Mouse (Mus musculus): ENCODE data around the gene Pim1. TPM values are rescaled to one million over a fixed set of nuclear protein-coding genes. Genes with fewer than 3 reads are reported as not detected.
A peak's percentile ranks its signal among the peaks of the same experiment; 100 is the strongest.

Pim1 gene
- polyA plus RNA-seq, 1 experiment = 160 TPM

DNA sequence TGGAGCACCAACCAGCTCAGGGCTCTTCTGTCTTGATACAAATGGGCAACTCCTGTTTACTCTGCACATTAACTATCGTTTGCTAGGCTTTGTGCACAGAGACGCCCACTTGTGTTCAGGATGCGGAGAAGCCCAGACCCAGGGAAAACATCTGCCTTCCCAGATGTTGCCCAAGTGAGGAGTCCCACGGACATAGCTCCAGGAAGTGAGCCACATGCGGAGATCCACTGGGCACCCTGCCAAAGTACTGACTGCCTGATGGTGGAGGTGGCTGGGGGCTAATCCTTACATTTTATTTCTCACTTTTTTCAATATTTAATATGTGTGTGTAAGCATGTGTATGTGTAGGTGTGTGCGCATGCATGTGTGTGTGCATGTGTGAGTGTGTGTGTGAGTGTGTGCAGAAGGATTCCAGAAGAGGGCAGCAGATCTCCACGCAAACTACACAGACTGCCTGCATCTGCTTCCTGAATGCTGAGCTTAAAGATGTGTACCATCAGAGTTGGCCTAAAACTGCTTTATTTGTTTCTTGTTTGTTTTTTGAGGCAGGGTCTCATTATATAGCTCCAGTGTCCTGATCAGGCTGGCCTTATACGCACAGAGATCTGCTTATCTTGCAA lies 38.1 kb downstream of the Pim1 start:
- H3K4me3 ChIP-seq (ENCODE audit: low read depth, low read length) = no peak overlapping the region
- 56% methylated on average over 8 of the region's 8 CpGs for WGBS
- no peak for TF ChIP-seq POLR2A (IDR thresholded peaks at IDR 0.05; ENCODE audit: low read depth, low read length)
- peak; percentile 51; the same call in 1 of the 2 replicates for TF ChIP-seq CTCF (IDR thresholded peaks at IDR 0.05; ENCODE audit: extremely low read depth, insufficient read length, insufficient replicate concordance, low read depth, low read length)
- H3K27me3 ChIP-seq (ENCODE audit: control insufficient read depth, insufficient read depth, low read length) = no peaks in the 10 kb centered on the region
- no peak overlapping the region for H3K27ac ChIP-seq (ENCODE audit: insufficient read depth, low read depth, low read length)
- H3K4me1 ChIP-seq (ENCODE audit: control insufficient read depth, insufficient read depth, insufficient read length, low read length) = no peaks in the 10 kb centered on the region
- H3K36me3 ChIP-seq (ENCODE audit: control insufficient read depth, insufficient read depth, low read length) = no peaks in the 10 kb centered on the region

GRCm38 (mm10) chr17:29530508-29530907 lies 40.0 kb downstream of the Pim1 start:
- Histone ChIP-seq H3K4me1 (ENCODE audit: control insufficient read depth, insufficient read depth, insufficient read length, low read length) (no peaks in the 10 kb centered on the region), H3K27me3 (ENCODE audit: control insufficient read depth, insufficient read depth, low read length) (no peaks in the 10 kb centered on the region), H3K27ac (ENCODE audit: insufficient read depth, low read depth, low read length) (no peak overlapping the region), H3K4me3 (ENCODE audit: low read depth, low read length) (no peak overlapping the region), H3K36me3 (ENCODE audit: control insufficient read depth, insufficient read depth, low read length) (no peaks in the 10 kb centered on the region)
- 77% methylated on average over 6 of the region's 6 CpGs for WGBS
- TF ChIP-seq CTCF (IDR thresholded peaks at IDR 0.05; ENCODE audit: extremely low read depth, insufficient read length, insufficient replicate concordance, low read depth, low read length) = no peak
- no peak for TF ChIP-seq POLR2A (IDR thresholded peaks at IDR 0.05; ENCODE audit: low read depth, low read length)

DNA sequence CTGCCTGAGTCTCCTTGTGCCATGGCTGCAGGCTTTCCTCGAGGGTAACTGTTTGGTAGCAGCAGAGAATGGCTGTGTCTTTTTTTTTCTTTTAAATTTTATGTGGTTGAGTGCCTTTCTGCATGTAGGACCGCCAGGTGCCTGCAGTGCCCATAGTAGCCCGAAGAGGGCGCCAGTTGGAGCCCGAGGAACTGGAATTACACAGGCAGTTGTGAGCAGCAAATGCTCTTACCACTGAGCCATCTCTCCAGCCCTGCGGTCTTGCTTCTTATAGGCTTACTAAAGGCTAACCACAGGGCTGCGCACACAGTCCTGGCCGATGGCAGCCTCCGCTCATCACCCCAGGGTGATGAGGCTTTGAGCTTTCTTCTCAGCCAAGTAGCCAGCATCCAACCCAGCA lies 40.7 kb downstream of the Pim1 start:
- Histone ChIP-seq H3K4me1 (ENCODE audit: control insufficient read depth, insufficient read depth, insufficient read length, low read length) (no peaks in the 10 kb centered on the region), H3K27me3 (ENCODE audit: control insufficient read depth, insufficient read depth, low read length) (no peaks in the 10 kb centered on the region), H3K4me3 (ENCODE audit: low read depth, low read length) (no peak overlapping the region), H3K27ac (ENCODE audit: insufficient read depth, low read depth, low read length) (no peak overlapping the region), H3K36me3 (ENCODE audit: control insufficient read depth, insufficient read depth, low read length) (no peaks in the 10 kb centered on the region)
- WGBS = 69% methylated on average over 9 of the region's 9 CpGs
- TF ChIP-seq CTCF (IDR thresholded peaks at IDR 0.05; ENCODE audit: extremely low read depth, insufficient read length, insufficient replicate concordance, low read depth, low read length) (peak; percentile 20; the same call in 1 of the 2 replicates), POLR2A (IDR thresholded peaks at IDR 0.05; ENCODE audit: low read depth, low read length) (no peak)

DNA sequence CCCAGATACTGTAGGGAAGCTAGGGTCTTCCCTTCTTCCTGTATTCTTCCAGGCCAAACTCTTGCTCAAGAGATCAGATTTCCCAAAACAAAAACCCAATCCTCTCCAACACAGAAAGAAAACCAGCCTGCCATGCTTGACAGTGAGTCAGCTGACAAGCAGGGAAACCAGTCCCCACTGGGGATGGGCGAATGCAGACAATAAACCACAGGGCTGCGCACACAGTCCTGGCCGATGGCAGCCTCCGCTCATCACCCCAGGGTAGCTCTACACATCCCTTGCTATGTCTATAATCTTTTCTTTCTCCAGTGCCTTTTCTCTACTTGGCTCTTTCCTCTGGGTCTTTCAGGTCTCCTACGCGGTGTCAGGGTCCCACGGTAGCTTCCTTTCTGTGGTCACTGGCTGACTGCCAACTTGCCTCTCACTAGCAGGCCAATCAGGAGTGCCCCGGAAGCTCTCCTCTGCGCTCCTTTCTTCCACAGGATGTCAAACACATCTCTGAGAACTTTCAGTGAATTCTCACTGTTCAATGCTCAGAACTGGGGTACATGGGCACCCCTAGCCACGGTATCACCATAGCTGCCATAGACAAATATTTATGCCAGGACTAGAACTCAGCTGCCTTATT lies 41.3 kb downstream of the Pim1 start:
- 68% methylated on average over 10 of the region's 10 CpGs for WGBS
- Histone ChIP-seq H3K36me3 (ENCODE audit: control insufficient read depth, insufficient read depth, low read length) (no peaks in the 10 kb centered on the region), H3K27ac (ENCODE audit: insufficient read depth, low read depth, low read length) (no peak overlapping the region), H3K4me1 (ENCODE audit: control insufficient read depth, insufficient read depth, insufficient read length, low read length) (no peaks in the 10 kb centered on the region), H3K4me3 (ENCODE audit: low read depth, low read length) (no peak overlapping the region), H3K27me3 (ENCODE audit: control insufficient read depth, insufficient read depth, low read length) (no peaks in the 10 kb centered on the region)
- TF ChIP-seq CTCF (IDR thresholded peaks at IDR 0.05; ENCODE audit: extremely low read depth, insufficient read length, insufficient replicate concordance, low read depth, low read length) = no peak
- no peak for TF ChIP-seq POLR2A (IDR thresholded peaks at IDR 0.05; ENCODE audit: low read depth, low read length)

DNA sequence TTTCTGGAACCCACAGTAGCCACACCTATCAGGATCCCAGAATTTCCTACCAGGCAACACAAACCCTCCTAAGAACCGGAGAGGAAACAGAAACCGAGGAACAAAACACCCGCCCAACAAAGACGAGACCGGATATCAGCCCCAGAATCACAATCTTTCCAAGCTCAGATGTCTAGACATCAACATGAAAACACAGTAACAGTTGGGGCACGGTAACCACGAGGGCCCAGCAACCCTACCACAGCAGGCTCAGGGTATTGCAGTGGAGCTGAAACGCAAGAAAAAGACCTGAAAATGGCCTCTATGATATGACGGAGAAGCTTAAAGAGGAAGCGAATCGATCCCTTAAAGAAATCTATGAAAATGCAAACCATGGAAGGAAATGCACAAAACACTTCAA lies 43.3 kb downstream of the Pim1 start:
- H3K27ac ChIP-seq (ENCODE audit: insufficient read depth, low read depth, low read length) = no peak overlapping the region
- TF ChIP-seq CTCF (IDR thresholded peaks at IDR 0.05; ENCODE audit: extremely low read depth, insufficient read length, insufficient replicate concordance, low read depth, low read length) = no peak
- no peak for TF ChIP-seq POLR2A (IDR thresholded peaks at IDR 0.05; ENCODE audit: low read depth, low read length)
- no peaks in the 10 kb centered on the region for H3K4me1 ChIP-seq (ENCODE audit: control insufficient read depth, insufficient read depth, insufficient read length, low read length)
- no peaks in the 10 kb centered on the region for H3K27me3 ChIP-seq (ENCODE audit: control insufficient read depth, insufficient read depth, low read length)
- WGBS = 84% methylated on average over 11 of the region's 11 CpGs
- no peaks in the 10 kb centered on the region for H3K36me3 ChIP-seq (ENCODE audit: control insufficient read depth, insufficient read depth, low read length)
- H3K4me3 ChIP-seq (ENCODE audit: low read depth, low read length) = no peak overlapping the region

GRCm38 (mm10) chr17:29540426-29540825 lies 49.9 kb downstream of the Pim1 start:
- Histone ChIP-seq H3K27ac (ENCODE audit: insufficient read depth, low read depth, low read length) (no peak overlapping the region), H3K27me3 (ENCODE audit: control insufficient read depth, insufficient read depth, low read length) (no peaks in the 10 kb centered on the region), H3K4me3 (ENCODE audit: low read depth, low read length) (no peak overlapping the region), H3K4me1 (ENCODE audit: control insufficient read depth, insufficient read depth, insufficient read length, low read length) (no peaks in the 10 kb centered on the region), H3K36me3 (ENCODE audit: control insufficient read depth, insufficient read depth, low read length) (no peaks in the 10 kb centered on the region)
- WGBS = 91% methylated on average over 8 of the region's 8 CpGs
- no peak for TF ChIP-seq POLR2A (IDR thresholded peaks at IDR 0.05; ENCODE audit: low read depth, low read length)
- no peak for TF ChIP-seq CTCF (IDR thresholded peaks at IDR 0.05; ENCODE audit: extremely low read depth, insufficient read length, insufficient replicate concordance, low read depth, low read length)

DNA sequence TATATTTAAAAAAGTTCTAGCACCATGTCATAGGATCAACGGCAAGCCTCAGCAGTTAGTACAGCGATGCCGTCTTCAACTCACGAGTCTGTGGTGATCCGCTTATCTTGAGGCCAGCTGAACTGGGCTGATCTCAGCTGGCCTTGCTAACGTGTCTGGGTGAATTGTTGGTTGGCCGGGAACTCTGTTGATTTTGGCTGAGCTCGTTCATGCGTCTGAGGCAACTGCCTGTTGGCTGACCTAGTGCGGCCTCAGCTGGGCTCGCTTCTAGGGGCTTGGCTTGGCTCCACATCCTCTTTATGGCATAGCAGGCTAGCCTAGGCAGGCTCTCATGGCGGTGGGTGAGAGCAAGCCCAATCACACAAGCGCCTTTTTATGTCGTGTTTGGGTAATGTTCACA lies 50.9 kb downstream of the Pim1 start:
- Histone ChIP-seq H3K27me3 (ENCODE audit: control insufficient read depth, insufficient read depth, low read length) (no peaks in the 10 kb centered on the region), H3K36me3 (ENCODE audit: control insufficient read depth, insufficient read depth, low read length) (no peaks in the 10 kb centered on the region), H3K27ac (ENCODE audit: insufficient read depth, low read depth, low read length) (no peak overlapping the region), H3K4me1 (ENCODE audit: control insufficient read depth, insufficient read depth, insufficient read length, low read length) (no peaks in the 10 kb centered on the region), H3K4me3 (ENCODE audit: low read depth, low read length) (no peak overlapping the region)
- WGBS = 31% methylated on average over 14 of the region's 14 CpGs
- no peak for TF ChIP-seq POLR2A (IDR thresholded peaks at IDR 0.05; ENCODE audit: low read depth, low read length)
- no peak for TF ChIP-seq CTCF (IDR thresholded peaks at IDR 0.05; ENCODE audit: extremely low read depth, insufficient read length, insufficient replicate concordance, low read depth, low read length)

Data from small intestine, adult 2 months (tissue).